Mouse (Mus musculus): ENCODE measurements around the gene Parp12.

The Parp12 gene

GRCm38 (mm10) chr6:39058389-39058788, 59.8 kb downstream of the Parp12 start:
- DNase-seq (ENCODE audit: low read depth, low spot score): no peak

- DNase-seq (ENCODE audit: low read depth, low spot score): no peak
Observed at GRCm38 (mm10) chr6:39057161-39057560, 61.0 kb downstream of the Parp12 start.

GRCm38 (mm10) chr6:39055831-39056261, 62.3 kb downstream of the Parp12 start:
- no peak for DNase-seq (ENCODE audit: low read depth, low spot score)

GRCm38 (mm10) chr6:39054878-39055508, 63.2 kb downstream of the Parp12 start:
- no peak for DNase-seq (ENCODE audit: low read depth, low spot score)

- no peak for DNase-seq (ENCODE audit: low read depth, low spot score)
Observed at GRCm38 (mm10) chr6:39054206-39054864, 63.8 kb downstream of the Parp12 start.

GRCm38 (mm10) chr6:39052636-39053035, 65.5 kb downstream of the Parp12 start:
- no peak for DNase-seq (ENCODE audit: low read depth, low spot score)

GRCm38 (mm10) chr6:39051799-39052556, 66.2 kb downstream of the Parp12 start:
- DNase-seq (ENCODE audit: low read depth, low spot score): no peak

- no peak for DNase-seq (ENCODE audit: low read depth, low spot score)
Observed at GRCm38 (mm10) chr6:39050836-39051235, 67.3 kb downstream of the Parp12 start.

- no peak for DNase-seq (ENCODE audit: low read depth, low spot score)
Observed at GRCm38 (mm10) chr6:39049141-39049540, 69.0 kb downstream of the Parp12 start.

GRCm38 (mm10) chr6:39040451-39040850, 77.7 kb downstream of the Parp12 start:
- no peak for DNase-seq (ENCODE audit: low read depth, low spot score)

Measured in retina, postnatal 7 days (tissue).